Mouse (Mus musculus) cerebellum, adult 11 months (tissue): ENCODE measurements around the gene Hmgn1.
"Not testable (repeated sequence)": the region's sequence is repeated elsewhere in the genome, so short reads cannot be mapped to it uniquely, and the experiment has no call there.

Experiments
- DNase-seq: peaks from one replicate; pipeline ENCODE4 v3.0.0; 2022

The Hmgn1 gene

GRCm38 (mm10) chr16:96127657-96128344, at the start of gene Hmgn1:
Gene Hmgn1 (minus strand): TSS chr16:96127729.
- DNase-seq, result peak; percentile 95

- no peak for DNase-seq
These were observed 47.9 kb upstream of the Hmgn1 start for GRCm38 (mm10) chr16:96175399-96175798.

GRCm38 (mm10) chr16:96173648-96174047, 46.1 kb upstream of the Hmgn1 start:
- DNase-seq, result no peak

GRCm38 (mm10) chr16:96168837-96169236, 41.3 kb upstream of the Hmgn1 start:
- no peak for DNase-seq

- peak; percentile 58 for DNase-seq
These were observed 38.3 kb upstream of the Hmgn1 start for GRCm38 (mm10) chr16:96165723-96166264.

GRCm38 (mm10) chr16:96161336-96161735, 33.8 kb upstream of the Hmgn1 start:
- peak; percentile 40 for DNase-seq

- peak; percentile 37 for DNase-seq
These were observed 33.4 kb upstream of the Hmgn1 start for GRCm38 (mm10) chr16:96160927-96161326.

GRCm38 (mm10) chr16:96159794-96160346, 32.3 kb upstream of the Hmgn1 start:
- DNase-seq, result peak; percentile 24

GRCm38 (mm10) chr16:96159091-96159731, 31.7 kb upstream of the Hmgn1 start:
- DNase-seq, result peak; percentile 48

GRCm38 (mm10) chr16:96158511-96159080, 31.1 kb upstream of the Hmgn1 start:
- DNase-seq, result no peak

GRCm38 (mm10) chr16:96157171-96157570, 29.6 kb upstream of the Hmgn1 start:
- DNase-seq, result no peak

GRCm38 (mm10) chr16:96156019-96156418, 28.5 kb upstream of the Hmgn1 start:
- no peak for DNase-seq

GRCm38 (mm10) chr16:96154476-96154875, 26.9 kb upstream of the Hmgn1 start:
- DNase-seq, result no peak

- DNase-seq, result peak; percentile 83
These were observed 24.0 kb upstream of the Hmgn1 start for GRCm38 (mm10) chr16:96151551-96151950.

- DNase-seq, result no peak
These were observed 23.5 kb upstream of the Hmgn1 start for GRCm38 (mm10) chr16:96150995-96151394.

- no peak for DNase-seq
These were observed 21.8 kb upstream of the Hmgn1 start for GRCm38 (mm10) chr16:96149311-96149710.

- no peak for DNase-seq
These were observed 21.3 kb upstream of the Hmgn1 start for GRCm38 (mm10) chr16:96148834-96149233.

- no peak for DNase-seq
These were observed 18.3 kb upstream of the Hmgn1 start for GRCm38 (mm10) chr16:96145814-96146213.

- DNase-seq, result peak; percentile 100
These were observed 17.7 kb upstream of the Hmgn1 start, which contains the start of gene Wrb for GRCm38 (mm10) chr16:96145110-96145800. Gene Wrb (plus strand): TSS chr16:96145407.

- DNase-seq, result not testable (repeated sequence)
These were observed 17.2 kb upstream of the Hmgn1 start for GRCm38 (mm10) chr16:96144748-96145109.

- DNase-seq, result no peak
These were observed 937 bp upstream of the Hmgn1 start for GRCm38 (mm10) chr16:96128466-96128865.

- DNase-seq, result no peak
These were observed 257 bp downstream of the Hmgn1 start for GRCm38 (mm10) chr16:96127288-96127656.

- peak; percentile 34 for DNase-seq
These were observed 801 bp downstream of the Hmgn1 start for GRCm38 (mm10) chr16:96126684-96127171.
